Comparison of ENCODE assay signal across 8 mouse cellular contexts in the genomic region with DNA sequence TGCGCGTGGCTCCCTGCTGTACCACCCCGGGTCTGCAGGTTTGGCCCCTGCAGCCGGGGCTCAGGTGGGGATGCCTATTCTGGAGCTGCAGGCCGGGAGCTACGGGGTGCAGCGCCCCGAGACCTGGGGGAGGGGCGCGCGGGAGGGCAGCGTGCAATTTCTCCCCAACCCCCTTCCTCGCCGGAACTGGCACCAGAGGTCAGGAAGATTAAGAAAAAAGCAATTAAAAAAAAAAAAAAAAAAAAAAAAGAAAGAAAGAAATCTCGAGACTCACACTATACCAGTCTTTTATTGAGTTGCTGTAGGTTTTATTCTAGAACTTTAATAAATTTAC. TPM values are rescaled to one million over a fixed set of nuclear protein-coding genes. Genes with fewer than 3 reads are reported as not detected.
DNase-seq lines count a peak whose midpoint lies in the region; ATAC-seq lines count a peak whose summit lies in the region.

No protein-coding gene starts in this region.

- H3K36me3 ChIP-seq in heart, embryonic 10.5 days = no peaks in the 10 kb centered on the region
- H3K36me3 ChIP-seq in forebrain, embryonic 11.5 days (ENCODE audit: control insufficient read depth, insufficient read depth, low read length) = no peaks in the 10 kb centered on the region
- H3K36me3 ChIP-seq in liver, embryonic 12.5 days = 0 out of 2 replicates have a peak, but pooled peaks cover 3% of the 10 kb centered on the region

- H3K27me3 ChIP-seq in heart, embryonic 10.5 days (ENCODE audit: insufficient read depth, poor library complexity, severe bottlenecking) = 0 out of 2 replicates have a peak, but pooled peaks cover 4% of the 10 kb centered on the region
- no peaks in the 10 kb centered on the region for H3K27me3 ChIP-seq in forebrain, embryonic 11.5 days (ENCODE audit: control insufficient read depth, insufficient read depth, low read length)
- no peaks in the 10 kb centered on the region for H3K27me3 ChIP-seq in liver, embryonic 12.5 days (replicated peaks)

- DNase-seq in heart, embryonic 10.5 days (ENCODE audit: low spot score) = no peak
- DNase-seq in heart, adult 9 months (ENCODE audit: low spot score in 2 of 2) = no peak
- DNase-seq in 416B (ENCODE audit: low read depth) = peak; percentile 44
- DNase-seq in forebrain, embryonic 11.5 days (ENCODE audit: low spot score) = no peak
- no peak for DNase-seq in retina, embryonic 14.5 days (ENCODE audit: low spot score)
- no peak for DNase-seq in thymus, postnatal 25 days
- DNase-seq in left cerebral cortex, postnatal 10 days (ENCODE audit: extremely low spot score in 1 of 2, low spot score in 2 of 2) = no peak

- intact Hi-C loops in left cerebral cortex, postnatal 10 days (cut with DNase I) = no loop called here

- no peak; the same call in 1 of the 2 replicates for ATAC-seq in forebrain, embryonic 11.5 days (replicated peaks; ENCODE audit: low FRiP score)
- peak; percentile 62; the same call in 1 of the 2 replicates for ATAC-seq in liver, embryonic 12.5 days

- no peaks in the 10 kb centered on the region for H3K9me3 ChIP-seq in heart, embryonic 10.5 days
- H3K9me3 ChIP-seq in forebrain, embryonic 11.5 days (ENCODE audit: control insufficient read depth, low read length) = no peaks in the 10 kb centered on the region
- H3K9me3 ChIP-seq in liver, embryonic 12.5 days (replicated peaks) = no peaks in the 10 kb centered on the region

- peak overlapping the region; percentile 94 for H3K9ac ChIP-seq in forebrain, embryonic 11.5 days (ENCODE audit: low read length)
- H3K9ac ChIP-seq in liver, embryonic 12.5 days = peak overlapping the region; percentile 84

- H3K4me3 ChIP-seq in heart, embryonic 10.5 days = peak overlapping the region; percentile 95
- H3K4me3 ChIP-seq in forebrain, embryonic 11.5 days (ENCODE audit: low read depth, low read length) = peak overlapping the region; percentile 82
- H3K4me3 ChIP-seq in liver, embryonic 12.5 days = peak overlapping the region; percentile 76

- peaks cover 11% of the 10 kb centered on the region; the same call in 1 of the 2 replicates for H3K4me1 ChIP-seq in heart, embryonic 10.5 days
- H3K4me1 ChIP-seq in forebrain, embryonic 11.5 days (replicated peaks; ENCODE audit: control insufficient read depth, insufficient read depth, low read length) = 0 out of 2 replicates have a peak, but pooled peaks cover 4% of the 10 kb centered on the region
- H3K4me1 ChIP-seq in liver, embryonic 12.5 days = peaks cover 14% of the 10 kb centered on the region

- peak overlapping the region; percentile 86 for H3K4me2 ChIP-seq in forebrain, embryonic 11.5 days (ENCODE audit: low read depth, low read length, severe bottlenecking)
- peak overlapping the region; percentile 95 for H3K4me2 ChIP-seq in liver, embryonic 12.5 days

- 2% methylated on average over 15 of the region's 15 CpGs for WGBS in heart, embryonic 10.5 days
- WGBS in forebrain, embryonic 11.5 days = 0% methylated on average over 15 of the region's 15 CpGs
- 2% methylated on average over 15 of the region's 15 CpGs for WGBS in liver, embryonic 12.5 days (ENCODE audit: insufficient replicate concordance)

- peak overlapping the region; percentile 98 for H3K27ac ChIP-seq in heart, embryonic 10.5 days
- peak overlapping the region; percentile 72; the same call in 1 of the 2 replicates for H3K27ac ChIP-seq in forebrain, embryonic 11.5 days (ENCODE audit: low read depth, low read length)
- peak overlapping the region; percentile 72 for H3K27ac ChIP-seq in liver, embryonic 12.5 days

RNA-seq across cellular contexts. Expression of a gene that starts 40.0 kb away (rescaled TPM):
- polyA plus RNA-seq in heart, embryonic 10.5 days (2016; fragmentation: Nextera tagmentation; extraction: Ambion mirVana) = 18.5 and 30.7 TPM in 2 replicates
- 48.1 and 53.5 TPM in 2 replicates for polyA plus RNA-seq in forebrain, embryonic 11.5 days (2014; fragmentation: Nextera tagmentation; extraction: Ambion mirVana)
- 34.8 and 35.2 TPM in 2 replicates for polyA plus RNA-seq in liver, embryonic 12.5 days (2016; fragmentation: Nextera tagmentation; extraction: Ambion mirVana)
- 1 to 10 TPM; 1.0 to 1.9 TPM for total RNA-seq in left cerebral cortex, postnatal 10 days (2021)
